Mouse (Mus musculus) heart, postnatal 0 days (tissue): ENCODE data around the gene Ptprm. TPM values are rescaled to one million over a fixed set of nuclear protein-coding genes. Genes with fewer than 3 reads are reported as not detected.

Source experiments
- ATAC-seq: fragments of 200-750 bp; cut with Nextera tagmentation; 2 replicates; pipeline ENCODE4 v1.8.0; 2017; ENCODE audit warnings: low read depth, moderate number of reproducible peaks, moderate library complexity; ENCODE audit not compliant: insufficient read depth
- DNase-seq: peaks from one replicate; pipeline ENCODE4 v3.0.0-alpha.2; 2016; ENCODE audit warnings: low spot score
- H3K27ac ChIP-seq: fragments of 300-500 bp; sonication (generic); 2 replicates; pipeline ENCODE4 v1.5.1; 2014; ENCODE audit warnings: low read depth, mild to moderate bottlenecking
- H3K27me3 ChIP-seq: fragments of 300-500 bp; sonication (generic); 2 replicates; pipeline ENCODE4 v1.6.1; 2014; ENCODE audit warnings: low read length, mixed read lengths; ENCODE audit not compliant: control insufficient read depth, insufficient read depth
- H3K36me3 ChIP-seq: fragments of 300-500 bp; sonication (generic); replicated peaks from 2 replicates; pipeline ENCODE4 v1.6.1; 2014; ENCODE audit warnings: low read length, mixed read lengths; ENCODE audit not compliant: control insufficient read depth, insufficient read depth
- H3K4me1 ChIP-seq: fragments of 300-500 bp; sonication (generic); 2 replicates; pipeline ENCODE4 v1.6.1; 2014; ENCODE audit warnings: antibody characterized with exemption; ENCODE audit not compliant: control insufficient read depth, insufficient read depth
- H3K4me2 ChIP-seq: fragments of 300-500 bp; sonication (generic); 2 replicates; pipeline ENCODE4 v1.6.1; 2014; ENCODE audit warnings: low read depth, mild to moderate bottlenecking, low read length, moderate library complexity
- H3K4me3 ChIP-seq: fragments of 300-500 bp; sonication (generic); 2 replicates; pipeline ENCODE4 v1.5.1; 2014; ENCODE audit warnings: low read depth, low read length
- H3K9ac ChIP-seq: fragments of 300-500 bp; sonication (generic); replicated peaks from 2 replicates; pipeline ENCODE4 v1.6.1; 2014; ENCODE audit warnings: low read depth, low read length, mixed read lengths
- H3K9me3 ChIP-seq: fragments of 300-500 bp; sonication (generic); replicated peaks from 2 replicates; pipeline ENCODE4 v1.6.1; 2016; ENCODE audit warnings: low read length; ENCODE audit not compliant: control insufficient read depth
- CTCF ChIP-seq: IDR thresholded peaks from 2 replicates; pipeline ENCODE4 v1.5.1; 2016; ENCODE audit warnings: antibody characterized with exemption, control low read depth, low read depth
- EP300 ChIP-seq: IDR thresholded peaks from 2 replicates; pipeline ENCODE4 v1.6.1; 2016; ENCODE audit warnings: antibody characterized with exemption, low read depth
- WGBS: fragments of 180-500 bp; shearing (Covaris S2); extraction: QIAGEN DNeasy Blood & Tissue Kit; methylation state at CpG from one replicate; pipeline ENCODE4 v1.1.7; 2014; 5-methylcytosine and 5-hydroxymethylcytosine counted together
- microRNA-seq: library from miRNA; unstranded; fragments of <30 nt; microRNA quantifications from one replicate; pipeline ENCODE4, GENCODE M21; 2016
- polyA plus RNA-seq: library from polyadenylated mRNA; unstranded; fragments of >200 nt; fragmentation: Nextera tagmentation; extraction: Ambion mirVana; gene quantifications from 2 replicates; pipeline ENCODE4 v1.2.1, GENCODE M21; 2015
- total RNA-seq: library from RNA; depleted of rRNA; stranded (reverse); fragments of >200 nt; gene quantifications from 2 replicates; pipeline ENCODE4 v1.2.3, GENCODE M21; 2014; ENCODE audit warnings: low replicate concordance

Ptprm gene
- total and polyA plus RNA-seq, 2 experiments from 2014 or later: 11.9 to 48.0 TPM

GRCm38 (mm10) chr17:66619255-66619826 is 734.9 kb downstream of the Ptprm start:
- DNase-seq (no peak), ATAC-seq (no peak)
- TF ChIP-seq CTCF: no peak
- TF ChIP-seq EP300: no peak
- no peak overlapping the region for H3K27ac ChIP-seq
- no peaks in the 10 kb centered on the region for H3K4me1 ChIP-seq
- H3K36me3 ChIP-seq: no peaks in the 10 kb centered on the region
- WGBS: 86% methylated on average over 3 of the region's 3 CpGs
- no peak overlapping the region for H3K9ac ChIP-seq
- H3K9me3 ChIP-seq: no peaks in the 10 kb centered on the region
- no peak overlapping the region for H3K4me2 ChIP-seq
- no peak overlapping the region for H3K4me3 ChIP-seq
- no peaks in the 10 kb centered on the region for H3K27me3 ChIP-seq

Small RNA genes within 50 kb of the gene (microRNA-seq; reads per million reads assigned to microRNA genes)
- gene Mir5709: 0.71 reads per million
